Mouse (Mus musculus) neural tube, embryonic 13.5 days (tissue): ENCODE results near the gene Phyhipl. TPM values are rescaled to one million over a fixed set of nuclear protein-coding genes. Genes with fewer than 3 reads are reported as not detected.

Experiments
- ATAC-seq: fragments of 200-750 bp; cut with Nextera tagmentation; 2 replicates; pipeline ENCODE4 v1.8.0; 2017; ENCODE audit warnings: low read depth, mild to moderate bottlenecking, moderate TSS enrichment, moderate library complexity
- H3K27ac ChIP-seq: fragments of 300-500 bp; sonication (generic); replicated peaks from 2 replicates; pipeline ENCODE4 v1.5.1; 2015; ENCODE audit warnings: moderate library complexity, mild to moderate bottlenecking, inconsistent platforms
- H3K27me3 ChIP-seq: fragments of 300-500 bp; sonication (generic); 2 replicates; pipeline ENCODE4 v1.6.1; 2015; ENCODE audit warnings: mild to moderate bottlenecking, inconsistent platforms
- H3K36me3 ChIP-seq: fragments of 300-500 bp; sonication (generic); 2 replicates; pipeline ENCODE4 v1.6.1; 2015; ENCODE audit warnings: mild to moderate bottlenecking, inconsistent platforms
- H3K4me1 ChIP-seq: fragments of 300-500 bp; sonication (generic); replicated peaks from 2 replicates; pipeline ENCODE4 v1.6.1; 2015; ENCODE audit warnings: inconsistent platforms
- H3K4me2 ChIP-seq: fragments of 300-500 bp; sonication (generic); 2 replicates; pipeline ENCODE4 v1.6.1; 2015; ENCODE audit warnings: inconsistent platforms, mild to moderate bottlenecking, moderate library complexity
- H3K4me3 ChIP-seq: fragments of 300-500 bp; sonication (generic); 2 replicates; pipeline ENCODE4 v1.5.1; 2015; ENCODE audit warnings: mild to moderate bottlenecking, inconsistent platforms
- H3K9ac ChIP-seq: fragments of 300-500 bp; sonication (generic); 2 replicates; pipeline ENCODE4 v1.6.1; 2015; ENCODE audit warnings: moderate library complexity, mild to moderate bottlenecking, inconsistent platforms
- H3K9me3 ChIP-seq: fragments of 300-500 bp; sonication (generic); 2 replicates; pipeline ENCODE4 v1.6.1; 2016; ENCODE audit warnings: inconsistent platforms
- WGBS: fragments of 180-500 bp; shearing (Covaris S2); methylation state at CpG from one replicate; pipeline ENCODE4 v1.1.7; 2015; 5-methylcytosine and 5-hydroxymethylcytosine counted together
- polyA plus RNA-seq: library from polyadenylated mRNA; unstranded; fragments of >200 nt; fragmentation: Nextera tagmentation; extraction: Ambion mirVana; gene quantifications from 2 replicates; pipeline ENCODE4 v1.2.1, GENCODE M21; 2015

Gene Phyhipl
- polyA plus RNA-seq, 1 experiment from 2014 or later, result 265 TPM

- Histone ChIP-seq H3K27me3 (no peaks in the 10 kb centered on the region), H3K36me3 (no peaks in the 10 kb centered on the region), H3K4me3 (no peak overlapping the region), H3K4me2 (no peak overlapping the region), H3K4me1 (no peaks in the 10 kb centered on the region), H3K9ac (no peak overlapping the region), H3K27ac (no peak overlapping the region), H3K9me3 (no peaks in the 10 kb centered on the region)
- no peak for ATAC-seq
- 86% methylated on average over 6 of the region's 6 CpGs for WGBS
These were observed 39.4 kb downstream of the Phyhipl start for GRCm38 (mm10) chr10:70616377-70616776.

DNA sequence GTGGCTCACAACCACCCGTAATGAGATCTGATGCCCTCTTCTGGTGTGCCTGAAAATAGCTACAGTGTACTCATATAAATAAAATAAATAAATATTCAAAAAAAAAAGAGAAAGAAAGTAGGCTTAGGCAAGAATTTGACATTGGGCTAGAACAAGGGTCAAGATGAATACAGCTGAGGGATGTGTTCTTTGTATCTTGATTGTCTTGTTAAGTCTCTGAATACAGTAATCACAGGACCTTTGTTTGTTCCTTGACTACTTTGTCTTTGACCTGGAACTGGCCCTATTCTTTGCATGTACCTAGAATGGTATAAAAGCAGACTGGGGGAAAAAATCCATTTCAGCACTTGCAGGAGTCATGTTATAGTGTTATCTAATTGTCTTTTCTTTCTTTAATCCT, 44.1 kb downstream of the Phyhipl start:
- no peak overlapping the region for H3K4me2 ChIP-seq
- no peak overlapping the region for H3K27ac ChIP-seq
- no peaks in the 10 kb centered on the region for H3K4me1 ChIP-seq
- no peaks in the 10 kb centered on the region; the same call in 1 of the 2 replicates for H3K36me3 ChIP-seq
- H3K27me3 ChIP-seq, result no peaks in the 10 kb centered on the region
- no peak overlapping the region for H3K9ac ChIP-seq
- ATAC-seq, result no peak
- H3K4me3 ChIP-seq, result no peak overlapping the region
- 100% methylated on average over 1 of the region's 1 CpGs for WGBS
- H3K9me3 ChIP-seq, result no peaks in the 10 kb centered on the region

DNA sequence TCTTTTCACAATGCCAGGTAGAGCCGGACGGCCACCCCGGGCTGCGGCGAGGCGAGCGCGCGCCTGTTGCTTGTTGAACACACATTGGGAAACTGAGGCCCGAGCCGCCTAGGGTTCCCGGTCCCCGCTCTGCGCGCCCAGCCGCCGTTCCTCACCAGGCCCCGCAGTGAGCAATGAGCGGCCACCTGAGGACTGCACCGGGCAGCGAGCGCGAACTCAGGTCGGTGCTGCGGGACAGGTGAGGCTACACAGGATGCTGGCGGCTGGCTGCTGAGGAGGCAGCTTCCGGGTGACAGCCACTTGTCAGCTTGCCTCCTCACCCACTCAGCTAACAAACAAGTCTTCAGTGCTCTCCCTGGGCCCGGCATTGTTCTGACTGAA, 55.9 kb downstream of the Phyhipl start:
- Histone ChIP-seq H3K9ac (peak overlapping the region; percentile 98), H3K9me3 (0 out of 2 replicates have a peak, but pooled peaks cover 8% of the 10 kb centered on the region), H3K36me3 (no peaks in the 10 kb centered on the region), H3K4me2 (peak overlapping the region; percentile 77), H3K4me1 (peaks cover 25% of the 10 kb centered on the region), H3K4me3 (peak overlapping the region; percentile 88), H3K27ac (peak overlapping the region; percentile 98), H3K27me3 (no peaks in the 10 kb centered on the region)
- under 1% methylated on average over 28 of the region's 28 CpGs for WGBS
- ATAC-seq, result peak; percentile 49

GRCm38 (mm10) chr10:70599126-70599924, 56.4 kb downstream of the Phyhipl start:
- Histone ChIP-seq H3K4me2 (peak overlapping the region; percentile 77), H3K36me3 (no peaks in the 10 kb centered on the region), H3K27ac (peak overlapping the region; percentile 98), H3K27me3 (no peaks in the 10 kb centered on the region), H3K9ac (peak overlapping the region; percentile 98), H3K9me3 (0 out of 2 replicates have a peak, but pooled peaks cover 8% of the 10 kb centered on the region), H3K4me1 (peaks cover 27% of the 10 kb centered on the region), H3K4me3 (peak overlapping the region; percentile 88)
- peak; percentile 95 for ATAC-seq
- under 1% methylated on average over 109 of the region's 124 CpGs for WGBS

DNA sequence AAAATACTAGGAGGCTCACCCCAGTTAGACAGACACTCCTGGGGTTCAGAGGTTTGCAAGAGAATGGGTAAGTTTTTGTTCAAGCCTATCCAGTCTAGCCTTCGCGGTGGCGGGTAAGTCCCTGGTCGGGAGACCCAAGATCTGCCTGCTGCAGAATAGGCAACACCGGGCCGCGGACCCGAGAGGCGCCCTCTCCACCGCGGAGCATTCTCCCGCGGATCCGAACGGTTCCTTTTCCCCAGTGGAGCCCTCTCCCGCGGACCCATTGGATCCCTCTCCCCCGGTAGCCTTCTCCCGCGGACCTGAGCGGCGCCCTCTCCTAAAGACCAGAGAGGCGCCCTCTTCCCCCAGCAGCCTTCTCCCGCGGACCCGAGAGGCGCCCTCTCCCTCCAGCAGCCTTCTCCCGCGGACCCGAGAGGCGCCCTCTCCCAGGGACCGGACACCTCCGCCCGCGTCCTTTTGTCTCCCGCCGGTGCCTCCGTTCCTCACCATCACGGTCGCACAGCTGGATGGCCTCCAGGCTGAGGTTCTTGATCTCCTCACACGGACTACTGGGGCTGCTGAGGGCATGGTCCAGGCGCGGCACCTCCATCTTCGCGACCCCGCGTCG, 57.1 kb downstream of the Phyhipl start:
- H3K4me2 ChIP-seq, result peak overlapping the region; percentile 77
- H3K27ac ChIP-seq, result peak overlapping the region; percentile 98
- H3K27me3 ChIP-seq, result no peaks in the 10 kb centered on the region
- WGBS, result 1% methylated on average over 48 of the region's 48 CpGs
- H3K4me3 ChIP-seq, result peak overlapping the region; percentile 88
- no peaks in the 10 kb centered on the region for H3K36me3 ChIP-seq
- peak overlapping the region; percentile 98 for H3K9ac ChIP-seq
- peak; percentile 74 for ATAC-seq
- peaks cover 33% of the 10 kb centered on the region for H3K4me1 ChIP-seq
- H3K9me3 ChIP-seq, result 0 out of 2 replicates have a peak, but pooled peaks cover 6% of the 10 kb centered on the region

GRCm38 (mm10) chr10:70598081-70598515, 57.7 kb downstream of the Phyhipl start:
- ATAC-seq, result 0 out of 2 replicates have a peak, but pooled peaks have one; percentile 21
- WGBS, result 7% methylated on average over 10 of the region's 10 CpGs
- H3K27me3 ChIP-seq, result no peaks in the 10 kb centered on the region
- peak overlapping the region; percentile 98 for H3K27ac ChIP-seq
- no peaks in the 10 kb centered on the region for H3K36me3 ChIP-seq
- peak overlapping the region; percentile 77 for H3K4me2 ChIP-seq
- H3K4me1 ChIP-seq, result peaks cover 38% of the 10 kb centered on the region
- H3K9ac ChIP-seq, result peak overlapping the region; percentile 98
- H3K9me3 ChIP-seq, result 0 out of 2 replicates have a peak, but pooled peaks cover 1% of the 10 kb centered on the region
- H3K4me3 ChIP-seq, result peak overlapping the region; percentile 88

GRCm38 (mm10) chr10:70594007-70594406, 61.8 kb downstream of the Phyhipl start:
- WGBS, result 33% methylated on average over 1 of the region's 1 CpGs
- H3K9me3 ChIP-seq, result no peaks in the 10 kb centered on the region
- H3K4me2 ChIP-seq, result peak overlapping the region; percentile 46
- no peak overlapping the region for H3K9ac ChIP-seq
- no peaks in the 10 kb centered on the region for H3K36me3 ChIP-seq
- no peaks in the 10 kb centered on the region for H3K27me3 ChIP-seq
- peaks cover 46% of the 10 kb centered on the region for H3K4me1 ChIP-seq
- H3K4me3 ChIP-seq, result peak overlapping the region; percentile 18
- no peak for ATAC-seq
- peak overlapping the region; percentile 43; the same call in 1 of the 2 replicates for H3K27ac ChIP-seq

DNA sequence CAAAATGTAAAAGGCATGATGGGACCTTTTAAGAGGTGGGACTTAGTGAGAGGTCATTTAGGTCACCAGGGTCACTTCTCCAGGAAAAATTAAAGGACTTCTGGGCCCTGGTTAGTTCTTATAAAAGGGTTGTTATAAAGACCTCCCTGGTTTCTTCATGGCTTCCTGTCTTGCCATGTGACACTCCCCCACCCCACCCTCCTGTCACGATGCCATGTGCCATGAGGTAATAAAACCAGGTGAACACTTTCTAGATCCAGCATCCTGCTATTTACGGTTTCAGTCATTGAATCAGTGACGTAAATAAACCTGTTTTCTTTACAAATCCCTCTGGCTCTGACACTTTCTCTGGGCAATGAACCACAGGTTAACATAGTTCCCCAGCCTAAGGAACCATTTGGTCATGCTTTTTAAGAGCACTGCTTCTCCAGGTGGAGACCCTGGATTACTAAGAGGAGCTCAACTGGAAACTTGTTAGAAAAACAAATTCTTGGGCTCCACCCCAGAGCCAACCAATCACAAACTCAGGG, 68.8 kb downstream of the Phyhipl start:
- no peak overlapping the region for H3K9ac ChIP-seq
- no peak overlapping the region for H3K4me3 ChIP-seq
- ATAC-seq, result no peak
- no peak overlapping the region for H3K27ac ChIP-seq
- no peaks in the 10 kb centered on the region for H3K36me3 ChIP-seq
- WGBS, result 58% methylated on average over 3 of the region's 3 CpGs
- no peak overlapping the region for H3K4me2 ChIP-seq
- H3K9me3 ChIP-seq, result no peaks in the 10 kb centered on the region
- H3K27me3 ChIP-seq, result no peaks in the 10 kb centered on the region
- H3K4me1 ChIP-seq, result peaks cover 32% of the 10 kb centered on the region

- 91% methylated on average over 1 of the region's 1 CpGs for WGBS
- no peak for ATAC-seq
- H3K9me3 ChIP-seq, result no peaks in the 10 kb centered on the region
- H3K36me3 ChIP-seq, result no peaks in the 10 kb centered on the region
- H3K4me2 ChIP-seq, result no peak overlapping the region
- H3K27ac ChIP-seq, result no peak overlapping the region
- peaks cover 27% of the 10 kb centered on the region for H3K4me1 ChIP-seq
- H3K4me3 ChIP-seq, result no peak overlapping the region
- H3K27me3 ChIP-seq, result no peaks in the 10 kb centered on the region
- H3K9ac ChIP-seq, result no peak overlapping the region
These were observed 71.6 kb downstream of the Phyhipl start for GRCm38 (mm10) chr10:70584171-70584570.

DNA sequence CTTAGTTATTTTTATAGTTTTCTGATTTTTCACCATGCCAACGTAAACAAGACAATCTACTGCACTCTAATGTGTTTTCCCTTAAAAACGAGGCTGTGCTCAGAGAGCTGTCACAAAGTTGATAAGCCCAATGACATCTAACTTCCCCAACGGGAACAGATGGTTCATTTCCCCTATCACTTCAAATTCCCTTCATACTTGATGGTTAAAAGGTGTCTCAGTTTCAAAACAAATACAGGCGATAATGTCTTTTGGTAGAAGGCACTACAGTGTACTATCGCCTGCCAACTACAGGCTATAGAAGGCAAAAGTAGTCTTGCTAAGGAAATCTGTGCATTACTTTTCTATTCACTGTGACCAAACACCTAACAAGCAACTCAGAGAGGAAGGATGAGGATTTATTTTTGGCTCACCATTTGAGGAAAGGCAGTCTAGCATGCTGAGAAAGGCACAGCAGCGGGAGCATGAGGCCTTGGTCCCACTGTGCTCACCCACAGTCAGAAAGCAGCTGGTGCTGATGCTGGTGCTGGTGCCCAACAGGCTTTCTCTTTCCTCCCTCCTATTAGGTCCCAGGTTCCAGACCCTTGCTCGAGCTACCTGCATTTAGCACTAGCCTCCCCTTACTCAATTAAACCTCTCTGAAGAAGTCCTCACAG, 74.1 kb downstream of the Phyhipl start:
- H3K9me3 ChIP-seq, result no peaks in the 10 kb centered on the region
- no peaks in the 10 kb centered on the region for H3K27me3 ChIP-seq
- no peaks in the 10 kb centered on the region for H3K36me3 ChIP-seq
- no peak for ATAC-seq
- 83% methylated on average over 7 of the region's 7 CpGs for WGBS
- H3K4me1 ChIP-seq, result peaks cover 14% of the 10 kb centered on the region
- H3K4me3 ChIP-seq, result no peak overlapping the region
- no peak overlapping the region for H3K9ac ChIP-seq
- no peak overlapping the region for H3K4me2 ChIP-seq
- no peak overlapping the region for H3K27ac ChIP-seq

- no peaks in the 10 kb centered on the region for H3K9me3 ChIP-seq
- no peak overlapping the region for H3K9ac ChIP-seq
- no peaks in the 10 kb centered on the region for H3K27me3 ChIP-seq
- ATAC-seq, result peak; percentile 32; the same call in 1 of the 2 replicates
- no peak overlapping the region for H3K4me2 ChIP-seq
- no peaks in the 10 kb centered on the region; the same call in 1 of the 2 replicates for H3K4me1 ChIP-seq
- 31% methylated on average over 3 of the region's 3 CpGs for WGBS
- H3K36me3 ChIP-seq, result peaks cover 54% of the 10 kb centered on the region
- no peak overlapping the region for H3K4me3 ChIP-seq
- no peak overlapping the region for H3K27ac ChIP-seq
These were observed 92.1 kb downstream of the Phyhipl start for GRCm38 (mm10) chr10:70563636-70564035.

DNA sequence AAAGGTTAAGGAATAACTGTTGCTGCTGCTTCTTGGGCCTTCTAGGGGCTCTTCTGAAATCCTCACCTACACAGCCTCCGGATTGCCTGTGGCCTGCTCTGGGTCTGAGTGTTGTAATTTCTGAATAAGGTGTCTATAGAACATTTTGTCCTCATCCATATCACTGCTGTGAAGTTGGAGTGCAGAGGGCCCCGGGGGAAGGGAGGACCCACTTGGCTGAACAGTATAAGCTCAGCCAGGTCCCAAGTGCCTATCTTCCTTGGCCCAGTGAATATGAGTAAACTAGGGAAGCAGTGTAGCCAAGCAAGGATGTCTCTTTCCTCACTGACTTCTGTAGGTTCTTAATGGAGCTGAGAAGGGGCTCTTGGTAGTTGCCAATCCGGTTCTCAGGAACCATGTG, 103.2 kb downstream of the Phyhipl start:
- H3K4me3 ChIP-seq, result no peak overlapping the region
- H3K9me3 ChIP-seq, result no peaks in the 10 kb centered on the region
- peaks cover 4% of the 10 kb centered on the region; the same call in 1 of the 2 replicates for H3K4me1 ChIP-seq
- peaks cover 66% of the 10 kb centered on the region for H3K36me3 ChIP-seq
- no peak overlapping the region for H3K9ac ChIP-seq
- no peak overlapping the region for H3K4me2 ChIP-seq
- H3K27ac ChIP-seq, result no peak overlapping the region
- no peak for ATAC-seq
- no peaks in the 10 kb centered on the region for H3K27me3 ChIP-seq
- 89% methylated on average over 3 of the region's 3 CpGs for WGBS
